In the genomic region with DNA sequence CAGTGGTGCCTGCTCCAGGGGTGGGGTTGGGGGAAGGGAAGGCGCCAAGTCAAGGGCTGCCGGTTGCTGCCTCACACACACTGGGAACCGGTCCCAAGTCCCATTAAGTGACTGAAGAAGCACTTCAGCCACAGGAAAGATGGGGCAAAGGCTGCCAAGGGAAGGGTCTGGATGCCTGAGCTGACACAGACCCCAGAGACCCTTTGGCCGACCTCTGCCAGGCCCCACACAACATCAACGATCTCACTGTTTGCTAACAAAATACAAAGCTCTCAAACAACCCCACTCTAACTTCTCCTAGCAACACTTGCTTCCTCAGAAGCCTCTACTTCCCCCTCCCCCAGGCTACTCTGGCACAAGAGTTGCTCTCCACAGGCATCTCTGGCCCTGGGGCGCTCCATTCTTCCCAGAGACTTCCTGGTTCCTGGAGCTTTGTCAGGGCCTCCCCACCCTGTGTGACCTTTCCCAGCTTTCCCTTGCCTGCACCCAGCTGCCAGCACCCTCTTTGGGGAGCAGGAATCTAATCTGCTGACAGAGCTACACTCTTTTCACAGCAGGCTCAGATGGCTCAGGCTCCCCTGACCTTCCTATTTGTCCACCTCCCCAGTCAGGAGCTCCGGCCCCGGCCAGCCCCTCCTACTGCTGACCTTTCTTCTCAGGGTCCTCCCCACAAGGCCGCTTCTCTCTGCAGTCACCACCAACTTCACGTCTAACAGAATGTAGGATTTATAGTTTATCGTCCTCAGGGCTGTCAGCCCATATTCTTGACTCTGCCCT, we compare ENCODE assay signal across 8 mouse cellular contexts. TPM values are rescaled to one million over a fixed set of nuclear protein-coding genes. Genes with fewer than 3 reads are reported as not detected.
DNase-seq lines count a peak whose midpoint lies in the region; ATAC-seq and TF ChIP-seq lines count a peak whose summit lies in the region.

No protein-coding gene starts in this region.

- H3K9me3 ChIP-seq in E14TG2a.4 (ENCODE audit: low read length) = no peaks in the 10 kb centered on the region
- H3K9me3 ChIP-seq in heart, postnatal 0 days (replicated peaks; ENCODE audit: control insufficient read depth, low read length) = no peaks in the 10 kb centered on the region
- H3K9me3 ChIP-seq in lung, embryonic 14.5 days (ENCODE audit: low read depth, low read length) = no peaks in the 10 kb centered on the region

- peak; percentile 21; the same call in 1 of the 2 replicates for TF ChIP-seq POLR2A in embryonic fibroblast, embryonic 13.5 days (IDR thresholded peaks at IDR 0.05; ENCODE audit: low read depth, low read length)
- TF ChIP-seq POLR2A in olfactory bulb, adult 2 months (IDR thresholded peaks at IDR 0.05; ENCODE audit: insufficient read depth, low read depth, low read length) = no peak

- H3K27ac ChIP-seq in embryonic fibroblast, embryonic 13.5 days (ENCODE audit: insufficient read depth, low read length) = peak overlapping the region; percentile 92
- peak overlapping the region; percentile 98 for H3K27ac ChIP-seq in heart, postnatal 0 days (ENCODE audit: low read depth)
- H3K27ac ChIP-seq in lung, embryonic 14.5 days (ENCODE audit: low read depth) = peak overlapping the region; percentile 82
- peak overlapping the region; percentile 98 for H3K27ac ChIP-seq in olfactory bulb, adult 2 months (ENCODE audit: insufficient read depth, low read depth, low read length)

- TF ChIP-seq CTCF in E14TG2a.4 (conservative IDR thresholded peaks at IDR 0.05; ENCODE audit: low read length) = 0 out of 2 replicates have a peak, but pooled peaks have one; percentile 1
- no peak for TF ChIP-seq CTCF in embryonic fibroblast, embryonic 13.5 days (IDR thresholded peaks at IDR 0.05; ENCODE audit: borderline replicate concordance, insufficient read depth, low read length)
- TF ChIP-seq CTCF in heart, postnatal 0 days (IDR thresholded peaks at IDR 0.05; ENCODE audit: low read depth) = no peak
- no peak for TF ChIP-seq CTCF in lung, embryonic 14.5 days (IDR thresholded peaks at IDR 0.05; ENCODE audit: low read depth)
- no peak for TF ChIP-seq CTCF in olfactory bulb, adult 2 months (IDR thresholded peaks at IDR 0.05; ENCODE audit: insufficient read depth, low read depth, low read length)

- peaks cover 11% of the 10 kb centered on the region for H3K36me3 ChIP-seq in E14TG2a.4 (ENCODE audit: insufficient read depth, low read length)
- H3K36me3 ChIP-seq in heart, postnatal 0 days (replicated peaks; ENCODE audit: control insufficient read depth, insufficient read depth, low read length) = peaks cover 14% of the 10 kb centered on the region
- peaks cover 19% of the 10 kb centered on the region for H3K36me3 ChIP-seq in lung, embryonic 14.5 days (ENCODE audit: insufficient read depth)

- ATAC-seq in heart, postnatal 0 days (ENCODE audit: insufficient read depth, low read depth) = peak; percentile 13
- no peak for ATAC-seq in lung, embryonic 14.5 days (ENCODE audit: insufficient read depth)

- peak; percentile 91 for DNase-seq in ZHBTc4 (ENCODE audit: low read depth, low spot score)
- DNase-seq in heart, postnatal 0 days (ENCODE audit: low spot score) = peak; percentile 75
- peak; percentile 74 for DNase-seq in kidney, postnatal 14 days
- DNase-seq in lung, embryonic 14.5 days = peak; percentile 60
- no peak for DNase-seq in thymus, postnatal 0 days (ENCODE audit: low spot score)

- no peak for TF ChIP-seq EP300 in heart, postnatal 0 days (IDR thresholded peaks at IDR 0.05; ENCODE audit: low read depth)

- WGBS in heart, postnatal 0 days = 12% methylated on average over 11 of the region's 11 CpGs
- WGBS in lung, embryonic 14.5 days = 20% methylated on average over 11 of the region's 11 CpGs
- 12% methylated on average over 11 of the region's 11 CpGs for WGBS in olfactory bulb, adult 2 months

- H3K4me3 ChIP-seq in E14TG2a.4 (replicated peaks; ENCODE audit: low read length) = peak overlapping the region; percentile 61
- H3K4me3 ChIP-seq in embryonic fibroblast, embryonic 13.5 days (ENCODE audit: insufficient read depth, low read length) = no peak overlapping the region
- peak overlapping the region; percentile 8 for H3K4me3 ChIP-seq in heart, postnatal 0 days (ENCODE audit: low read depth, low read length)
- peak overlapping the region; percentile 84; the same call in 1 of the 2 replicates for H3K4me3 ChIP-seq in lung, embryonic 14.5 days (ENCODE audit: low read depth, low read length)
- H3K4me3 ChIP-seq in olfactory bulb, adult 2 months (ENCODE audit: insufficient read depth, low read depth, low read length) = no peak overlapping the region

- H3K9ac ChIP-seq in heart, postnatal 0 days (replicated peaks; ENCODE audit: low read depth, low read length) = peak overlapping the region; percentile 48; the same call in 1 of the 2 replicates
- peak overlapping the region; percentile 26; the same call in 1 of the 2 replicates for H3K9ac ChIP-seq in lung, embryonic 14.5 days

- H3K27me3 ChIP-seq in E14TG2a.4 (ENCODE audit: insufficient read depth, low read length) = peaks cover 8% of the 10 kb centered on the region; the same call in 1 of the 2 replicates
- H3K27me3 ChIP-seq in heart, postnatal 0 days (ENCODE audit: control insufficient read depth, insufficient read depth, low read length) = no peaks in the 10 kb centered on the region
- no peaks in the 10 kb centered on the region for H3K27me3 ChIP-seq in lung, embryonic 14.5 days (ENCODE audit: insufficient read depth, low read length)

- peaks cover 72% of the 10 kb centered on the region for H3K4me1 ChIP-seq in E14TG2a.4 (replicated peaks; ENCODE audit: low read depth, low read length)
- H3K4me1 ChIP-seq in embryonic fibroblast, embryonic 13.5 days (ENCODE audit: control insufficient read depth, insufficient read depth, low read length) = 0 out of 2 replicates have a peak, but pooled peaks cover 7% of the 10 kb centered on the region
- H3K4me1 ChIP-seq in heart, postnatal 0 days (ENCODE audit: control insufficient read depth, insufficient read depth) = peaks cover 32% of the 10 kb centered on the region
- H3K4me1 ChIP-seq in lung, embryonic 14.5 days (ENCODE audit: insufficient read depth) = peaks cover 11% of the 10 kb centered on the region
- H3K4me1 ChIP-seq in olfactory bulb, adult 2 months (ENCODE audit: control insufficient read depth, insufficient read depth, low read length) = peaks cover 44% of the 10 kb centered on the region

- H3K4me2 ChIP-seq in heart, postnatal 0 days (ENCODE audit: low read depth, low read length) = peak overlapping the region; percentile 63
- H3K4me2 ChIP-seq in lung, embryonic 14.5 days = peak overlapping the region; percentile 71

RNA-seq across cellular contexts. Expression of gene Cox14, which starts 1.7 kb away (rescaled TPM):
- polyA plus RNA-seq in embryonic fibroblast, embryonic 13.5 days (2011; ENCODE audit: insufficient read length, low read depth, missing spikeins) = 58.2 and 66.5 TPM in 2 replicates
- total RNA-seq in heart, postnatal 0 days (2014; rRNA removed; ENCODE audit: low replicate concordance) = 94.2 and 195 TPM in 2 replicates
- polyA plus RNA-seq in heart, postnatal 0 days (2015; fragmentation: Nextera tagmentation; extraction: Ambion mirVana) = 341 and 358 TPM in 2 replicates
- polyA plus RNA-seq in lung, embryonic 14.5 days (2014; fragmentation: Nextera tagmentation; extraction: Ambion mirVana) = 135 and 145 TPM in 2 replicates
- not detected in 2 replicates for polyA plus RNA-seq in olfactory bulb, adult 2 months (2012; ENCODE audit: insufficient read depth, insufficient read length, low replicate concordance, missing spikeins)
- polyA plus RNA-seq in thymus, postnatal 0 days (2015; fragmentation: Nextera tagmentation; extraction: Ambion mirVana) = 241 and 259 TPM in 2 replicates

RNA-seq across cellular contexts. Expression of gene Gpd1, which starts 6.4 kb away (rescaled TPM):
- polyA plus RNA-seq in embryonic fibroblast, embryonic 13.5 days (2011; ENCODE audit: insufficient read length, low read depth, missing spikeins) = 0.53 and 0.54 TPM in 2 replicates
- 8.7 and 16.4 TPM in 2 replicates for total RNA-seq in heart, postnatal 0 days (2014; rRNA removed; ENCODE audit: low replicate concordance)
- polyA plus RNA-seq in heart, postnatal 0 days (2015; fragmentation: Nextera tagmentation; extraction: Ambion mirVana) = 9.0 and 9.9 TPM in 2 replicates
- polyA plus RNA-seq in lung, embryonic 14.5 days (2014; fragmentation: Nextera tagmentation; extraction: Ambion mirVana) = 0.31 and 0.58 TPM in 2 replicates
- not detected in 2 replicates for polyA plus RNA-seq in olfactory bulb, adult 2 months (2012; ENCODE audit: insufficient read depth, insufficient read length, low replicate concordance, missing spikeins)
- 0.30 and 1.8 TPM in 2 replicates for polyA plus RNA-seq in thymus, postnatal 0 days (2015; fragmentation: Nextera tagmentation; extraction: Ambion mirVana)

RNA-seq across cellular contexts. Expression of gene Gm17349, which starts 18.4 kb away (rescaled TPM):
- polyA plus RNA-seq in embryonic fibroblast, embryonic 13.5 days (2011; ENCODE audit: insufficient read length, low read depth, missing spikeins) = not detected in 2 replicates
- not detected in 2 replicates for total RNA-seq in heart, postnatal 0 days (2014; rRNA removed; ENCODE audit: low replicate concordance)
- polyA plus RNA-seq in heart, postnatal 0 days (2015; fragmentation: Nextera tagmentation; extraction: Ambion mirVana) = not detected in 2 replicates
- polyA plus RNA-seq in lung, embryonic 14.5 days (2014; fragmentation: Nextera tagmentation; extraction: Ambion mirVana) = not detected in 2 replicates
- polyA plus RNA-seq in olfactory bulb, adult 2 months (2012; ENCODE audit: insufficient read depth, insufficient read length, low replicate concordance, missing spikeins) = not detected in 2 replicates
- polyA plus RNA-seq in thymus, postnatal 0 days (2015; fragmentation: Nextera tagmentation; extraction: Ambion mirVana) = not detected in 2 replicates

RNA-seq across cellular contexts. Expression of gene Smarcd1, which starts 21.8 kb away (rescaled TPM):
- polyA plus RNA-seq in embryonic fibroblast, embryonic 13.5 days (2011; ENCODE audit: insufficient read length, low read depth, missing spikeins) = 28.1 and 36.8 TPM in 2 replicates
- total RNA-seq in heart, postnatal 0 days (2014; rRNA removed; ENCODE audit: low replicate concordance) = 28.4 and 35.7 TPM in 2 replicates
- polyA plus RNA-seq in heart, postnatal 0 days (2015; fragmentation: Nextera tagmentation; extraction: Ambion mirVana) = 16.8 and 20.0 TPM in 2 replicates
- 52.5 and 63.5 TPM in 2 replicates for polyA plus RNA-seq in lung, embryonic 14.5 days (2014; fragmentation: Nextera tagmentation; extraction: Ambion mirVana)
- polyA plus RNA-seq in olfactory bulb, adult 2 months (2012; ENCODE audit: insufficient read depth, insufficient read length, low replicate concordance, missing spikeins) = 510 TPM in 1 of 2 replicates, not detected in the other
- 36.3 and 41.1 TPM in 2 replicates for polyA plus RNA-seq in thymus, postnatal 0 days (2015; fragmentation: Nextera tagmentation; extraction: Ambion mirVana)

RNA-seq across cellular contexts. Expression of gene Cers5, which starts 49.0 kb away (rescaled TPM):
- polyA plus RNA-seq in embryonic fibroblast, embryonic 13.5 days (2011; ENCODE audit: insufficient read length, low read depth, missing spikeins) = 75.9 and 82.1 TPM in 2 replicates
- total RNA-seq in heart, postnatal 0 days (2014; rRNA removed; ENCODE audit: low replicate concordance) = 51.6 and 58.7 TPM in 2 replicates
- polyA plus RNA-seq in heart, postnatal 0 days (2015; fragmentation: Nextera tagmentation; extraction: Ambion mirVana) = 37.4 and 38.9 TPM in 2 replicates
- polyA plus RNA-seq in lung, embryonic 14.5 days (2014; fragmentation: Nextera tagmentation; extraction: Ambion mirVana) = 76.6 and 78.8 TPM in 2 replicates
- not detected in 2 replicates for polyA plus RNA-seq in olfactory bulb, adult 2 months (2012; ENCODE audit: insufficient read depth, insufficient read length, low replicate concordance, missing spikeins)
- polyA plus RNA-seq in thymus, postnatal 0 days (2015; fragmentation: Nextera tagmentation; extraction: Ambion mirVana) = 42.2 and 48.4 TPM in 2 replicates

Comparison
In these comparisons a context has a peak if more than half of its experiments do, and no peak if none do; other contexts are left out.
1. H3K4me3 ChIP-seq: peak in E14TG2a.4 (single experiment), heart, postnatal 0 days (single experiment) and lung, embryonic 14.5 days (single experiment); none in embryonic fibroblast, embryonic 13.5 days (single experiment) and olfactory bulb, adult 2 months (single experiment).
2. RNA of gene Cox14, which starts 1.7 kb away (polyA plus RNA-seq): 341 to 358 TPM in heart, postnatal 0 days, 241 to 259 TPM in thymus, postnatal 0 days, 135 to 145 TPM in lung, embryonic 14.5 days and 58.2 to 66.5 TPM in embryonic fibroblast, embryonic 13.5 days; not detected in olfactory bulb, adult 2 months; every median in the first group is over 10 times any median in the second.
3. Peak in every context shown above with its lines, with median percentiles within 50 percentile points of each other: H3K27ac ChIP-seq.